Mouse (Mus musculus) ES-E14 (cell line): ENCODE data around the gene Fchsd2.

ENCODE experiments used
- HCFC1 ChIP-seq: IDR thresholded peaks from 2 replicates; pipeline ENCODE4 v1.6.1; 2012; ENCODE audit warnings: low read length, inconsistent platforms, borderline replicate concordance; ENCODE audit not compliant: insufficient read depth
- MAFK ChIP-seq: IDR thresholded peaks from 2 replicates; pipeline ENCODE4 v1.6.1; 2014; ENCODE audit warnings: mild to moderate bottlenecking, low read depth, low read length, inconsistent platforms; ENCODE audit not compliant: insufficient read depth
- ZC3H11A ChIP-seq: IDR thresholded peaks from 2 replicates; pipeline ENCODE4 v1.6.1; 2012; ENCODE audit warnings: low read depth, mild to moderate bottlenecking, inconsistent platforms, low read length, borderline replicate concordance
- ZNF384 ChIP-seq: IDR thresholded peaks from 2 replicates; pipeline ENCODE4 v1.6.1; 2012; ENCODE audit warnings: low read depth, low read length, inconsistent platforms

DNA sequence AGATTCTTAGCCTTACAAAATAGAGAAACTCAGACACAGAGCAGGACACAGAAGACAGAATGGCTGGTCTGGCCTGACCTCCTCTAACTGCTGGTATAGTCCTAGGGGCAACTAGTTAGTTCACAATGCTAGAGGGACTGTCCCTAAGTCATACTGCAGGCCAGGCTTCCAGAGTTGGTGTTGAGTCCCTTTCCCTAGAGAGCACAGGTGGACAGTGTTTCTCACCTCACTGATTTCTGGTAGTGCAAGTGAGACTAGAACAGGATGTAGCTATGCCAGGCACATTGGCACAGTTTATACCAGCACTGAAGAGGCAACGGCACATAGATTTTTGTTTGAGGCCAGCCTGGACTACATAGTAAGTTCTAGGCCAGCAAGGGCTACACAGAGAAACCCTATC is 200.0 kb downstream of the Fchsd2 start:
- TF ChIP-seq HCFC1 (no peak), ZNF384 (no peak), MAFK (no peak), ZC3H11A (no peak)
